Mouse (Mus musculus) G1E (cell line): ENCODE results near the gene Ncbp1.

ENCODE experiments used
- CTCF ChIP-seq: IDR thresholded peaks from 2 replicates; pipeline ENCODE4 v1.5.1; 2012; ENCODE audit warnings: low read depth, low read length, inconsistent platforms, mixed read lengths
- GATA1 ChIP-seq: IDR thresholded peaks from 2 replicates; pipeline ENCODE4 v1.6.1; 2012; ENCODE audit warnings: borderline replicate concordance, low read length, inconsistent platforms, mixed read lengths
- TAL1 ChIP-seq: conservative IDR thresholded peaks from 2 replicates; pipeline ENCODE4 v1.6.1; 2012; ENCODE audit warnings: low read depth, low read length, inconsistent platforms, mixed read lengths

GRCm38 (mm10) chr4:46164027-46164426 is 25.6 kb downstream of the Ncbp1 start:
- TF ChIP-seq CTCF (no peak), TAL1 (no peak), GATA1 (no peak)
